Mouse (Mus musculus) layer of hippocampus, adult 6 months (tissue): Measurements from ENCODE around the gene Sntg2. TPM values are rescaled to one million over a fixed set of nuclear protein-coding genes. Genes with fewer than 3 reads are reported as not detected.

Source experiments
- long read RNA-seq, 2 experiments: library from polyadenylated mRNA; unstranded; transcript quantifications; one replicate each; pipeline ENCODE4 v2.0.0; 2019 to 2020
- polyA plus RNA-seq: library from polyadenylated mRNA; unstranded; fragments of <200 nt; fragmentation: Nextera tagmentation; gene quantifications from 2 replicates; pipeline ENCODE4 v1.2.3, GENCODE M21; 2021

The Sntg2 gene
- 3.3 and 4.1 TPM in 2 replicates for polyA plus RNA-seq
- long read RNA-seq, experiment 1, transcript Sntg2-201 (17 exons, 2,411 nt), result major isoform, 6 of 9 reads
- long read RNA-seq, experiment 1, partial matches to known transcripts, result 1 of 9 reads
- long read RNA-seq, experiment 1, other reads (novel, unspliced or antisense), result 2 of 9 reads
- long read RNA-seq, experiment 2, transcript Sntg2-201 (17 exons, 2,411 nt), result major isoform, 13 of 22 reads
- long read RNA-seq, experiment 2, partial matches to known transcripts, result 1 of 22 reads
- long read RNA-seq, experiment 2, other reads (novel, unspliced or antisense), result 7 of 22 reads

DNA sequence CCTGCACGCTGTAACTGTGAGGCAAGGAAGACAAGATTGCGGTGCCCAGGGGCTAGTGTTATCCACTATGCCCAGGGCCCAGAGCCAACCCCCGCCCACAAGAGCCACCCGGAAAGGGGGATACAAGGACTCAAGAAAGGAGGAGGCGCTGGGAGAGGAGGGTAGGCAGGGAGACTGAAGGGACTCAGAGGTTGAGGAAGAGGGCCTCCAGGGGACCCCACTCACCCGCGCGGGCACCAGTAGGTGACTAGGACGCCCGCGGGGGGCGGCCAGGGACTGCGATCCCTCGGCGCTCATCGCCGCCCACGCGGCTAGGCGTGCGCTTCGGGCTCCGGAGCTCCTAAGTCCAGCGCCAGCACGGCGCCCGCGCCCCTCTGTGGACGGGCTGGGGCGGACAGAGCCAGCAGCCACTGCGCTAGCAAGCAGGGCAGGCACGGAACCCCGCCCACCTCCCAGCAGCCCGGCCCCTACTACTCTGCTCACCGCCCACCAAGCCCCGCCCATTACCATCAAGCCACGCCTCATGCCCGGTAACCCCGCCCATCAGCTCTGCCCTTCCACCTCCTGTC is at the start of gene Sntg2:
Sntg2 (minus strand) TSS at position 443 of the 569 bp plus-strand sequence.

DNA sequence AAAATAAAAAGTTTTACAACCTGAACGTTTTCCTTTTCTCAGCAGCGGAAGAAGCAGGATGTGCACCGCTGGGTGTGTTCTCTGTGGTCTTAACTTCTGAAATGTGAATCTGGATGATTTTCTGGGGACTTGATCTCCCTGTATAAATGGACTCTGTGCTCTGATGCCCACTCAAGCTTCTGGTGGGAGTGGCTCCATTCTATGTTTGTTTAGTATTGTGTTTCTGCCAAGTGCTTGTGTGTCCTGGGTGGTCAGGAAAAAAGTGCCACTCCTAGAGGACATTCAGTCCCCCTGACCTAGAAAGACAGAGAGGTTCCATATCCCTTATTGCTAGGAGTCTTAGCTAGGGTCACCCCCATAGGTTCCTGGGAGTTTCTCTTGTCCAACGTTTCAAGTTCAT is 240.7 kb downstream of the Sntg2 start, which contains the start of gene Tpo:
Tpo (minus strand) TSS at position 101 of the 400 bp plus-strand sequence.

Other genes with a start within 250 kb of the Sntg2 start
- gene Tpo, start 240.8 kb downstream of the Sntg2 start, polyA plus RNA-seq, result 0.05 and 0.09 TPM in 2 replicates
- gene Tmem18, start 211.1 kb upstream of the Sntg2 start, polyA plus RNA-seq, result 19.2 and 20.1 TPM in 2 replicates